Mouse (Mus musculus) olfactory bulb, adult 2 months (tissue): ENCODE data around the gene Foxo3.

Experiments
- CTCF ChIP-seq: fragments of 200-500 bp; IDR thresholded peaks from 2 replicates; pipeline ENCODE4 v1.5.1; 2012; ENCODE audit warnings: low read depth, mild to moderate bottlenecking, low read length, moderate library complexity; ENCODE audit not compliant: insufficient read depth
- POLR2A ChIP-seq: fragments of 200-500 bp; IDR thresholded peaks from 2 replicates; pipeline ENCODE4 v1.6.1; 2012; ENCODE audit warnings: mild to moderate bottlenecking, low read depth, low read length, moderate library complexity; ENCODE audit not compliant: insufficient read depth

DNA sequence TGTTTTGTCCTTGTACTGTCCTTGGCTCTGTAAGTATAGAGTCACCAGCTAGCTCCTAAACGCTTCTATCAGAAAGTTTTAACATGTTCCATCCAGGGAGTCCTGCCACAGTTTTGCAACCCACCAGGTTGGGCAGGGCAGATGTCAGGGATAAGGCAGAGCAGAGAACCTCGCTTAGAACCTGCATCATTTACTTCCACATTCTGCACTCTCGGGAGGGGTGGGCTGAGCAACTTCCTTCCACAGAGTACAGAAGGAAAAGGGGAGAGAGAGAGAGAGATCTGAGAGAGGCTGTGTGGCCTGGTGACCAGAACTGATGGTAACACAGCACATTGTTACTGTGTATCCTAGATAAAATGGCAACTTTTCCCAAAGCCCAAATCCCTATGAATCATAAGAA is 77.9 kb downstream of the Foxo3 start:
- TF ChIP-seq CTCF (no peak), POLR2A (no peak)
